ENCODE assay signal across 8 mouse cellular contexts in genomic region chr14:62837641-62838252, GRCm38 (mm10). TPM values are rescaled to one million over a fixed set of nuclear protein-coding genes. Genes with fewer than 3 reads are reported as not detected.
A peak's percentile ranks its signal among the peaks of the same experiment; 100 is the strongest.
DNase-seq lines count a peak whose midpoint lies in the region; ATAC-seq and TF ChIP-seq lines count a peak whose summit lies in the region.

Wdfy2 (plus strand) TSS chr14:62837678.

- peak within 1 kb of the TSS; percentile 56 for H3K27ac ChIP-seq in embryonic facial prominence, embryonic 11.5 days (replicated peaks; ENCODE audit: low read depth, low read length)
- H3K27ac ChIP-seq in heart, embryonic 16.5 days (ENCODE audit: low read length) = peak within 1 kb of the TSS; percentile 85
- H3K27ac ChIP-seq in lung, embryonic 14.5 days (ENCODE audit: low read depth) = peak within 1 kb of the TSS; percentile 69

- no peaks in the 10 kb centered on the region for H3K36me3 ChIP-seq in embryonic facial prominence, embryonic 11.5 days (replicated peaks; ENCODE audit: control insufficient read depth, insufficient read depth, low read depth, low read length)
- H3K36me3 ChIP-seq in heart, embryonic 16.5 days (ENCODE audit: control insufficient read depth, insufficient read depth) = 0 out of 2 replicates have a peak, but pooled peaks cover 4% of the 10 kb centered on the region
- H3K36me3 ChIP-seq in lung, embryonic 14.5 days (ENCODE audit: insufficient read depth) = no peaks in the 10 kb centered on the region

- under 1% methylated on average over 44 of the region's 49 CpGs for WGBS in embryonic facial prominence, embryonic 11.5 days
- WGBS in heart, embryonic 16.5 days = under 1% methylated on average over 49 of the region's 49 CpGs
- WGBS in lung, embryonic 14.5 days = under 1% methylated on average over 45 of the region's 49 CpGs

- H3K4me2 ChIP-seq in embryonic facial prominence, embryonic 11.5 days (ENCODE audit: low read depth, low read length) = peak within 1 kb of the TSS; percentile 65
- peak within 1 kb of the TSS; percentile 81 for H3K4me2 ChIP-seq in heart, embryonic 16.5 days (ENCODE audit: low read depth, low read length)
- H3K4me2 ChIP-seq in lung, embryonic 14.5 days = peak within 1 kb of the TSS; percentile 80

- no peaks in the 10 kb centered on the region for H3K27me3 ChIP-seq in embryonic facial prominence, embryonic 11.5 days (ENCODE audit: control insufficient read depth, insufficient read depth, low read length)
- no peaks in the 10 kb centered on the region for H3K27me3 ChIP-seq in heart, embryonic 16.5 days (ENCODE audit: control insufficient read depth, insufficient read depth, low read length)
- H3K27me3 ChIP-seq in lung, embryonic 14.5 days (ENCODE audit: insufficient read depth, low read length) = no peaks in the 10 kb centered on the region

- no peak for TF ChIP-seq CTCF in lung, embryonic 14.5 days (IDR thresholded peaks at IDR 0.05; ENCODE audit: low read depth)

- DNase-seq in 3T3-L1 (ENCODE audit: low read depth, low spot score) (peak; percentile 29), ES-CJ7 (ENCODE audit: low read depth, low spot score) (peak; percentile 20)
- DNase-seq in embryonic facial prominence, embryonic 11.5 days (ENCODE audit: low spot score) = peak; percentile 39
- peak; percentile 63 for DNase-seq in layer of hippocampus, adult 9-11 months
- no peak for DNase-seq in lung, embryonic 14.5 days
- DNase-seq in right cerebral cortex, postnatal 25 days = no peak

- peak within 1 kb of the TSS; percentile 74 for H3K9ac ChIP-seq in embryonic facial prominence, embryonic 11.5 days (replicated peaks; ENCODE audit: low read length)
- H3K9ac ChIP-seq in heart, embryonic 16.5 days (ENCODE audit: low read length) = peak within 1 kb of the TSS; percentile 85
- H3K9ac ChIP-seq in lung, embryonic 14.5 days = peak within 1 kb of the TSS; percentile 73

- peak within 1 kb of the TSS; percentile 95 for H3K4me3 ChIP-seq in embryonic facial prominence, embryonic 11.5 days (ENCODE audit: low read depth, low read length)
- peak within 1 kb of the TSS; percentile 75 for H3K4me3 ChIP-seq in heart, embryonic 16.5 days (ENCODE audit: low read length)
- peak within 1 kb of the TSS; percentile 85 for H3K4me3 ChIP-seq in lung, embryonic 14.5 days (ENCODE audit: low read depth, low read length)

- H3K4me1 ChIP-seq in embryonic facial prominence, embryonic 11.5 days (ENCODE audit: control insufficient read depth, insufficient read depth, low read length) = 0 out of 2 replicates have a peak, but pooled peaks cover 2% of the 10 kb centered on the region
- H3K4me1 ChIP-seq in heart, embryonic 16.5 days (ENCODE audit: control insufficient read depth, insufficient read depth, low read length) = peaks cover 5% of the 10 kb centered on the region
- H3K4me1 ChIP-seq in lung, embryonic 14.5 days (ENCODE audit: insufficient read depth) = no peaks in the 10 kb centered on the region

- ATAC-seq in embryonic facial prominence, embryonic 11.5 days (replicated peaks; ENCODE audit: insufficient number of reproducible peaks, low FRiP score, low TSS enrichment, low read depth) = peak; percentile 58
- peak; percentile 25 for ATAC-seq in heart, embryonic 16.5 days (replicated peaks; ENCODE audit: extremely low read depth, insufficient read depth, low FRiP score)
- peak; percentile 41 for ATAC-seq in lung, embryonic 14.5 days (ENCODE audit: insufficient read depth)
- no peak for ATAC-seq in neutrophil, adult 5-6 weeks (ENCODE audit: extremely low read depth, insufficient number of reproducible peaks, low FRiP score, poor library complexity, severe bottlenecking)

- H3K9me3 ChIP-seq in embryonic facial prominence, embryonic 11.5 days (replicated peaks; ENCODE audit: control insufficient read depth, low read length) = no peaks in the 10 kb centered on the region
- no peaks in the 10 kb centered on the region for H3K9me3 ChIP-seq in heart, embryonic 16.5 days (replicated peaks; ENCODE audit: control insufficient read depth, low read length)
- H3K9me3 ChIP-seq in lung, embryonic 14.5 days (ENCODE audit: low read depth, low read length) = no peaks in the 10 kb centered on the region

RNA-seq across cellular contexts. Expression of gene Wdfy2, which starts in this region (rescaled TPM):
- 12.2 and 13.3 TPM in 2 replicates for polyA plus RNA-seq in embryonic facial prominence, embryonic 11.5 days (2014; fragmentation: Nextera tagmentation; extraction: Ambion mirVana)
- 4.0 and 4.5 TPM in 2 replicates for polyA plus RNA-seq in heart, embryonic 16.5 days (2015; fragmentation: Nextera tagmentation; extraction: Ambion mirVana)
- 10.0 and 10.2 TPM in 2 replicates for polyA plus RNA-seq in lung, embryonic 14.5 days (2014; fragmentation: Nextera tagmentation; extraction: Ambion mirVana)
- total RNA-seq in neutrophil, adult 5-6 weeks (2017) = 46.4 and 48.5 TPM in 2 replicates

Comparison
In these comparisons a context has a peak if more than half of its experiments do, and no peak if none do; other contexts are left out.
1. DNase-seq: peak in 3T3-L1 (single experiment), ES-CJ7 (single experiment), embryonic facial prominence, embryonic 11.5 days (single experiment) and layer of hippocampus, adult 9-11 months (single experiment); none in lung, embryonic 14.5 days (single experiment) and right cerebral cortex, postnatal 25 days (single experiment).
2. Peak in every context shown above with its lines, with median percentiles within 50 percentile points of each other: H3K27ac ChIP-seq, H3K4me2 ChIP-seq, H3K4me3 ChIP-seq and H3K9ac ChIP-seq.